Mouse (Mus musculus) ES-Bruce4 (cell line): Measurements from ENCODE around the gene Bmf. TPM values are rescaled to one million over a fixed set of nuclear protein-coding genes. Genes with fewer than 3 reads are reported as not detected.

Source experiments
- H3K27ac ChIP-seq: 2 replicates; pipeline ENCODE4 v1.5.1; 2012; ENCODE audit warnings: low read length, inconsistent platforms; ENCODE audit not compliant: insufficient read depth
- H3K27me3 ChIP-seq: 2 replicates; pipeline ENCODE4 v1.6.1; 2012; ENCODE audit warnings: mild to moderate bottlenecking, low read length, inconsistent platforms; ENCODE audit not compliant: control insufficient read depth, poor library complexity, insufficient read depth, severe bottlenecking
- H3K36me3 ChIP-seq: 2 replicates; pipeline ENCODE4 v1.6.1; 2012; ENCODE audit warnings: inconsistent platforms, mild to moderate bottlenecking, low read length, moderate library complexity; ENCODE audit not compliant: control insufficient read depth, poor library complexity, insufficient read depth, severe bottlenecking
- H3K4me1 ChIP-seq: one replicate; pipeline ENCODE4 v1.8.1; 2011; ENCODE audit warnings: low read length; ENCODE audit not compliant: control insufficient read depth, insufficient read depth
- H3K4me3 ChIP-seq: 2 replicates; pipeline ENCODE4 v1.5.1; 2011; ENCODE audit warnings: low read depth, mild to moderate bottlenecking, low read length
- H3K9ac ChIP-seq: 2 replicates; pipeline ENCODE4 v1.6.1; 2012; ENCODE audit warnings: low read depth, mild to moderate bottlenecking, inconsistent platforms; ENCODE audit not compliant: poor library complexity, severe bottlenecking
- H3K9me3 ChIP-seq: replicated peaks from 2 replicates; pipeline ENCODE4 v1.6.1; 2012; ENCODE audit warnings: mild to moderate bottlenecking, low read length, inconsistent platforms; ENCODE audit not compliant: control insufficient read depth, poor library complexity, insufficient read depth, severe bottlenecking
- CTCF ChIP-seq: IDR thresholded peaks from one replicate; pipeline ENCODE4 v1.8.1; 2011; ENCODE audit warnings: low read depth, low read length
- EP300 ChIP-seq: IDR thresholded peaks from 2 replicates; pipeline ENCODE4 v1.6.1; 2011; ENCODE audit warnings: low read depth, low read length; ENCODE audit not compliant: insufficient read depth
- POLR2A ChIP-seq: IDR thresholded peaks from one replicate; pipeline ENCODE4 v1.8.1; 2011; ENCODE audit warnings: low read length; ENCODE audit not compliant: insufficient read depth
- polyA plus RNA-seq: library from polyadenylated mRNA; stranded (reverse); fragments of >200 nt; gene quantifications from 2 replicates; pipeline ENCODE4 v1.2.4, GENCODE M21; 2011; ENCODE audit warnings: low read depth; ENCODE audit not compliant: missing spikeins, insufficient read depth, insufficient read length

Bmf gene
- polyA plus RNA-seq, 1 experiment: 21.7 TPM

GRCm38 (mm10) chr2:118524811-118525210, 24.7 kb downstream of the Bmf start:
- H3K27ac ChIP-seq: no peak overlapping the region
- no peak overlapping the region for H3K9ac ChIP-seq
- H3K4me3 ChIP-seq: no peak overlapping the region
- H3K4me1 ChIP-seq: no peaks in the 10 kb centered on the region
- no peaks in the 10 kb centered on the region for H3K9me3 ChIP-seq
- no peaks in the 10 kb centered on the region for H3K27me3 ChIP-seq
- TF ChIP-seq POLR2A (no peak), CTCF (no peak), EP300 (no peak)
- H3K36me3 ChIP-seq: no peaks in the 10 kb centered on the region

GRCm38 (mm10) chr2:118523163-118523730, 26.2 kb downstream of the Bmf start:
- no peaks in the 10 kb centered on the region for H3K9me3 ChIP-seq
- H3K4me1 ChIP-seq: no peaks in the 10 kb centered on the region
- H3K9ac ChIP-seq: no peak overlapping the region
- H3K36me3 ChIP-seq: no peaks in the 10 kb centered on the region
- no peak overlapping the region for H3K27ac ChIP-seq
- H3K27me3 ChIP-seq: no peaks in the 10 kb centered on the region
- H3K4me3 ChIP-seq: no peak overlapping the region
- TF ChIP-seq EP300: no peak
- no peak for TF ChIP-seq CTCF
- TF ChIP-seq POLR2A: no peak

- Histone ChIP-seq H3K27ac (no peak overlapping the region), H3K4me3 (no peak overlapping the region), H3K36me3 (no peaks in the 10 kb centered on the region), H3K9ac (no peak overlapping the region), H3K4me1 (no peaks in the 10 kb centered on the region), H3K9me3 (no peaks in the 10 kb centered on the region), H3K27me3 (no peaks in the 10 kb centered on the region)
- TF ChIP-seq EP300 (no peak), POLR2A (no peak), CTCF (no peak)
Measured at GRCm38 (mm10) chr2:118522265-118522664, 27.2 kb downstream of the Bmf start.

- Histone ChIP-seq H3K9ac (no peak overlapping the region), H3K36me3 (no peaks in the 10 kb centered on the region), H3K4me1 (no peaks in the 10 kb centered on the region), H3K27me3 (no peaks in the 10 kb centered on the region), H3K9me3 (no peaks in the 10 kb centered on the region), H3K4me3 (no peak overlapping the region), H3K27ac (no peak overlapping the region)
- TF ChIP-seq EP300 (no peak), CTCF (no peak), POLR2A (no peak)
Measured at GRCm38 (mm10) chr2:118520042-118520933, 29.2 kb downstream of the Bmf start.

- Histone ChIP-seq H3K4me1 (no peaks in the 10 kb centered on the region), H3K9me3 (no peaks in the 10 kb centered on the region), H3K27me3 (no peaks in the 10 kb centered on the region), H3K36me3 (no peaks in the 10 kb centered on the region), H3K27ac (no peak overlapping the region), H3K4me3 (no peak overlapping the region), H3K9ac (no peak overlapping the region)
- TF ChIP-seq EP300 (no peak), POLR2A (no peak), CTCF (no peak)
Measured at GRCm38 (mm10) chr2:118512418-118513377, 36.8 kb downstream of the Bmf start.
